Mouse (Mus musculus): ENCODE data around the gene Ggps1.

- TF ChIP-seq CTCF (IDR thresholded peaks at IDR 0.05; ENCODE audit: borderline replicate concordance, extremely low read depth, insufficient read depth, insufficient read length), result no peak
- TF ChIP-seq POLR2A (IDR thresholded peaks at IDR 0.05; ENCODE audit: borderline replicate concordance, extremely low read depth, insufficient read depth, insufficient read length, poor library complexity, severe bottlenecking), result no peak
Observed at GRCm38 (mm10) chr13:14062209-14063012, 877 bp downstream of the Ggps1 start.

Data from brain, embryonic 14.5 days (tissue).